Mouse (Mus musculus): ENCODE data around the gene Pinlyp.
A peak's percentile ranks its signal among the peaks of the same experiment; 100 is the strongest.

Gene Pinlyp

DNA sequence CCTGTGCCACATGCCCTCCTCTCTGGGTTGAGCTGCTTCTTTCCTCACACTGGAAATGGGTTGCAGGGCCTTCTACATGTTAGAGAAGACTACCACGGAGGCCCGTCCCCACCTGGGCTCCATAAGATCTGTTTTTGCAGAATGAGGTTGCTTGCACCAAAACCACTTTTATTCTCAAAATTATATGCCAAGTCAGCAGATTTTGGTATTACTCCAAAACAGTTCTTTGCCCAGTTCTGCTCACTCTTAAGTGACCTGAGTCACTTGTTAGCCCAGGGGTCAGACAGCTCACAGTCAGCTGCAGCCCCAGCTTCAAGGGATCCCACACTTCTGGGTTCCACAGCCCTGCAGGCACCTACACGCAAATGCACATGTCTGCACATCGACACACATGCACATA is 15.5 kb upstream of the Pinlyp start:
- no peak for DNase-seq

DNA sequence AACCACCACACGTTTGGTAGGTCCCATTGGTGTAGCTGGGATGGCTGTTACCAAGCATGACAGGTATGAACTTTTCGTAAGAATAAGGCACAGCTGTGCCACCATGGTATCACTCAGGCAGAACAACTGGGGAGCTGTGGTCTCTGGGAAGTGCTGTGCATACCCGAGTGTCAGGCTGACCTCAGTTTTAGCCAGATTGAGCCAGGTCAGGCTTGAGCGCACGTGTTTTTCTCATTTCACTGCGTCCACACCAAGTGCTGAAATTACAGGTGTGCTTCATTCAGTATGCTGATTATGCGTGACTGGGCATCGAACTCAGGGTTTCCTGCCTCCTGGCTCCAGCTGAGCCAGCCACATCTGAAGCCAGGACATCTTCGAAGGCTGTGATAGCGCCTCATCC is 9.9 kb upstream of the Pinlyp start:
- DNase-seq, result peak; percentile 28

DNA sequence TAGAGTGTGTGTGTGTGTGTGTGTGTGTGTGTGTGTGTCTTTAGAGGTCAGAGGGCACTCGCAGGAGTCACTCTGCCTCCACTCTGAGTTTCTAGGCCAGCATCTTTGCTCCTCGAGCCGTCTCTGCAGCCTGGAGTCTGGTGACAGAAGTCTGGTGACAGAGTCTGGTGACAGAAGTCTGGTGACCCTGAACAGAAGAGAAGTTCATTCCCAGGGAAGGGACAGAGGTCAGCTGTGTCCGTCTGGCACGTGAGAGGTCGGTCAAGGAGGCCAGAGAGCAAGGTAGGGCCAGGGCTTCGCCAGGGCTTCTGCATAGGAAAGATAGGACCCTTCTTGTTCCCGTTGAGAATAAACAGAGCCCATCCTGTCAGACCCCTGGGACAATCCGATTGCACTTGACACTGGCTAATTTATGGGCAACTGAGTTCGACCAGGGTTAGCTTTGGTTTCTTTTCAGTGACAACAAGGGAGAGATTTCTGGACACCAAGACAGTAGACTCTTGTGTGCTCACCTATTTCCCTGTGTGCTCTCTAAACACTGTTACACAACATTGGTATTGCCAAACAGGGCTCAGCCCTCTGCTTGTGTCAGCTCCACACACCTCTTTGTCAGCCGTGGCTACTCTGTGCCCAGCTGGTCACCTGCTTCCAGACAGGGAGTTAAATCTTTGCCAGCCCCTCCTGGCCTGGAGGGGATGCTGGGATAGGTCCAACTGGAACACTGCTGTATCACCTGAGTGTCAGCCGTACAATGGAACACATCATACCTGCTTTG is 6.3 kb upstream of the Pinlyp start:
- DNase-seq, result no peak

DNA sequence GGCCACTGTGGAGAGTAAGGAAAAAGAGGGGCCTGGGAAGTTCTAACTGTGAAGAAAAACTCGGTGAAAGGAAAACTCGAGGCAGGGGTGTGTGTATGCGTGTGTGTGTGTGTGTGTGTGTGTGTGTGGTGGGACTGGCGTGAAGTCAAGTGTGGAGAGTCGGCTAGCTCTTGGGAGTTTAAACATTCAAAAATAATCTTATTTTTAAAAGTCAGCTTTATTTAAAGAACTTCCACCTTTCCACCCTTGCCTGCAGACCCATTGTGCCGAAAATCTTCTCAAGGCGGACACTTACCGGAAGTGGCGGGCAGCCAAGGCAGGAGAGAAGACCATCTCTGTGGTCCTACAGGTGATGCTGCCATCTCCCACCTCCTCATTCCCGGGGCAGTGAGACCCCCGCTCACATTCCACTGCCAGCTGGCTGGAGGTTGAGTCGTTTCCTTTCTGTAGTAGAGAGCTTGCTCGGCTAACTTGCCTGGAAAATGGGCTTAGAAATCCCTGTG is 1.7 kb upstream of the Pinlyp start:
- DNase-seq, result peak; percentile 19

DNA sequence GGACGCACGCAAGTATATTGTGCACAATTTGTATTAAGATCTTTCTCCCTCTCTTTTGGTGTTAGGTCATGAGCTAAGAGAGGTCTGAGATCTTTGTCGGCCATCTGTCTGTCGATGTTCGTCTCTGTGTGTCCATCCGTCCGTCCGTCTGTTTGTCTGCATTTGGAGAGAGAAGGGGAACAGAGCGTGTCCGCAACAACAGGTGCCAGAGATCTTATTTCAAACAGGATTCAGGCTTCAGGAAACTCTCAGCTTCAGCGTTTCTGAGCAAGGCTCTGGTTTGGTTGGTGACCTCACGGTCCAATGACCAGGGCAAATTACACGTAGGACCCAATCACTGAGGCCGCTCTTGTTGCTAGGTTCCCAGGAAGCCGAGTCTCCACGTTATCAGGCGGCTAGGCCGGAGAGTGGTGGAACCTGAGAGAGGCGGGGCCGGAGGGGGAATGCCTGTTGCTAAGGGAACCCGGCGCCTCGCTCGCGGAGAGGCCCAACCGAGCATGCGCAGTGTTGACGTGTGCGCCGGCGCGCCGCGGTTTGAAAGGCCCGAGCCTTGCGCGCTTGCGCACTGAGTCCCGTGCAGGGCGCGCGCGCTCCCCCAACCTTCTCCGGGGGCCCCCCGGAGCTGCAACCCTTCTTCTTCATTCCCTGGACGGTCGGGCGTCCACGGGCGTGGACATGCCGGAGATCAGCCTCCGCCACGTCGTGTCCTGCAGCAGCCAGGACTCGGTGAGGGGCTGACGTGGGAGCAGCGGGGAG is 894 bp upstream of the Pinlyp start:
- peak; percentile 100 for DNase-seq

DNA sequence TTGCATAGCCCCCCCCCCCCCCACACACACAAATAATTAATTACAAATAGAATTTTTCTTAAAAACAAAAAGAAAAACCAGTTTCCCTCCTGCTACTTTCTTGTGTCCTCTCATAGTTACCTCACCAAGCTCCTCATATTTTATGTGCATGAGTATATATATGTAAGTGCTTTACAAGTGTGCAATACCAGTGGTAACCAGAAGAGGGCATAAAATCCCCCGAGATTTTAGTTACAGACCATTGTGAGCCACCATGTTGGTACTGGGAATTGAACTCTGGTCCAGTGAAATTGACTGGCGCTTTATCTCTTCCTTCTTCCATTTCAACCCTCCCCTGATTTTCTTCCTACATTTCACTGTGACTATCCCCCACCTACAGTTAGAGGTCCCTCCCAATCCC is 1.4 kb downstream of the Pinlyp start:
- DNase-seq, result no peak

DNA sequence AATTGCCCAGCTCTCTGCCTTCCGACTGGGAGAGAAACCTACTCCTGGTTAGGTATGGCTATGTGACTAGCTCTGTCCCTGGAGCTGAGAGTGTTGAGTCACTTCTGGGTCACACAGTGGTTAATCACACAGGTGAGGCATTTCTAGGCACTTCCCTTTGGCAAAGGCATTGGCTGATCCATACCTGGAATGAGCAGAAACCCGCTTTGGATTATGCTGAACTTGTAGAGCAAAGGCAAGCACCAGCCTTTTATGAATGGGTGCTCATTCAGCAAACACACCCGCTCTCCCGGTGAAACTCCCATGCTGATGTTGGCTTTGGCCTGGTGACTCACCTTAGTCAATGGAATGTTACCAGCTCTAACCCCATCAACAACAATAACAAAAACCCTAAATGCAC is 6.2 kb downstream of the Pinlyp start:
- DNase-seq, result no peak

DNA sequence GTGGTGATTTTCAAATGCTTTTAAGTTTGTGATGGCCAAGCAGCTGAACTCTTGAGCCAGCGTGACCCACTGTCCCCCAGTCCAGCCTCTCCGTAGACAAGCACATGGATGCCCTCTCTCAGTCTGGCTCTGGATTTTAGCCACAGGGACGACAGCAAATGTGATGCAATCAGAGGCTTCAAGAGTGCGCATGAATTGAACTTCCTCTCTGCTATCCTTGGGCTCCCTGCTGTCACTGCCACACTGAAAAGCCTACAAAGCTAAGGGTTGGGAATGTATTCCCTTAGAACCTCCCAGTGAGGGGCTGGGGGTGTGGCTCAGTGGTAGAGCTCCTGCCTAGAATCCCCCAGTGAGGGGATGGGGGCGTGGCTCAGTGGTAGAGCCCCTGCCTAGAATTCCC is 7.2 kb downstream of the Pinlyp start:
- DNase-seq, result no peak

DNA sequence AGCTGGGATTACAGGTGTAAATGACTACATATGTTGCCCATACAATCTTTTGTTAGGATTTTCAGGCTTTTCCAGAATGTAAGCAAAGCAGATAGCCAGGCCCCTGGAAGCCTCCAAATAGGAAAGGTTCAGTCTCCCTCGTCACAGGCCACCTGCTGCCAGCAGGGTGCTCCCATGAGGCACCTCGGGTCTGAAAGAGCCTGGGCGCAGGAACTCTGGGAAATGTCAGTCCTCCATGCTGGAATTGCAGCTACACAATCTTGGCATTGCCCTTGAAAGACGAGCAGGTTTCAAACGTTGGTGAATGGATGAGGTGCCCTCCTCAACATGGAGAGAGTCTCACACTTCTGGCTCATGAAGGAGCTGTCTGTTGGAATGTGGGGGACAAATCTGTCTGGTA is 7.8 kb downstream of the Pinlyp start:
- peak; percentile 61 for DNase-seq

DNA sequence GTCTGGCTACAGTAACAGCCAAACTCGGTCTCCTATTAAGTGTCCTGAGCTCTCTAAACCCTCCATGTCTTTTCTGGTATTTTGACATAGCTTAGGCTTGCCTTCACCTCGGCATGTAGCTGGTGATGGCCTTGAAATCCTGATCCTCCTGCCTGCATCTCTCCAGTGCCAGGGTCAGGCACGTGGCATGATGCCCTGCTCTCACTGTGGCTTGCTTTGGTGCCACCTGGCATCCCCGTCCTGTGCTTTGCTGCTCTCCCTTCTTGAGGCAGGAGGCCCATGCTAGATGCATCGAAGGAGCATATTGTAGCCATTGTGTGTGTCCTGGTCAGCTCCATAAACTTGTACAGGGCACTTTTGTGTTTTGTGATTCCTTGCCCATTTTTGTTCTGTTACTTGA is 8.3 kb downstream of the Pinlyp start:
- DNase-seq, result no peak

DNA sequence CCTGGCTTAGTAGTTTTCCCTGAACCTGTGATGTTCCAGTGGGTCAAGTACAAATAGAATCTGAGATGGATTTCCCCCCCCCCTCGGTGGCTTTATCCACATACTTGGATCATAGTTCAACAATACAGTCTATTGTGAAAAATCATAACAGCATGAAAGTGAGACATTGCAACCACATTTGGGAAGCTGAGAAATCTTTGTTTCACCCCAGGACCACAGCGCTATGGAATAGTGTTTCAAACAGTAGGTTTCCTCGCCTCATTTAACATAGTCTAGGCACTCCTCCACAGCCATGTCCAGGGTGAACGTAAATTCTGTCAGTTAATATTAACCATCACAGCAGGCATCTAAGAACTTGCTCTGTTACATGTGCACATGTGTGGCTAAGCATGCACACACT is 8.8 kb downstream of the Pinlyp start:
- no peak for DNase-seq

DNA sequence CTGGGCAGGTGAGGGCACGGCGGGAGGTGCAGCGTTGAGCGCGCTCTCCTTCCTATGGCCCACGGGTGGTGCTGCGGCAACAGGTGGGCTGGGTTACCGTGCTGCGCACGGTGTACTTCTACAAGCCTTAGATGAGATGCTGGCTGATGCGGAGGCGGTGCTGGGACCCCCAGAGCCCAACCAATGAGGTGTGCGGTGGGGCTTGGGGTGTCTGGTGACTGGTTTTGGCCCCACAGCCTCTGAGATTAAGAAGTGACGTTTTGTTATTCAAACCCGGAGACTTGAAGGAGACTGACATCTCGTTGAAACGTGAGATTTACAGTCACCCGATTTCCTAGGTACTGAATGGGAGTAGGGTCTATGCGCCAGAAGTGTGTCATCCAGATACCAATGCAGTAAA is 11.6 kb downstream of the Pinlyp start:
- DNase-seq, result no peak

DNA sequence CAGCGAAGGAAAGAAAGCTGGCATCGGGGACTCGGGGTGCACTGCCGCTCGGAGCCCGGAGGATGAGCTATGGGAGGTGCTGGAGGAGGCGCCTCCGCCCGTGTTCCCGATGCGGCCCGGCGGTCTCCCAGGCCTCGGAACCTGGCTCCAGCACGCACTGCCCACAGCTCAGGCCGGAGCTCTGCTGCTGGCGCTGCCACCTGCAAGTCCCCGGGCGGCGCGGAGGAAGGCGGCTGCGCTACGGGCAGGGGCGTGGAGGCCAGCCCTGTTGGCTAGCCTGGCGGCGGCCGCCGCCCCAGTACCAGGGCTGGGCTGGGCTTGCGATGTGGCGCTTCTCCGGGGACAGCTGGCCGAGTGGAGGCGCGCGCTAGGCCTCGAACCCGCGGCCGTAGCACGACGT is 12.1 kb downstream of the Pinlyp start:
- no peak for DNase-seq

DNA sequence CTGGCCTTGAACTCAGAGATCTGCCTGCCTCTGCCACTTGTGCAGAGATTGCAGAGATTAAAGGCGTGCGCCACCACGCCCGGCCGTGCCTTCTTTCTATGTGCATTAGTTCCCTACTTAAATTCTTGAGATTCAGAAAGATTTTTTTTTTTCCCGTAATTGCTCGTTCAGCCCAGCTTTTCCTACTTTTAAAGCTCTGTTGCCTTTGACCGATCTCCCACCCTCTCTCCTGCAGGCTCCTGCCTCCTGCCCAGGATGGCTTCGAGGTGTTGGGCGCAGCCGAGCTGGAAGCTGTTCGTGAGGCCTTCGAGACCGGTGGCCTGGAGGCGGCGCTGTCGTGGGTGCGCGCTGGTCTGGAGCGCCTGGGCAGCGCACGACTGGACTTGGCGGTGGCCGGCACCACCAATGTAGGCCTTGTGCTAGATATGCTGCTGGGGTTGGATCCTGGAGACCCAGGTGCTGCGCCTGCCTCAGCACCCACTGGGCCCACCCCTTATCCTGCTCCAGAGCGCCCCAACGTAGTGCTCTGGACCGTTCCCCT is 12.8 kb downstream of the Pinlyp start:
- no peak for DNase-seq

DNA sequence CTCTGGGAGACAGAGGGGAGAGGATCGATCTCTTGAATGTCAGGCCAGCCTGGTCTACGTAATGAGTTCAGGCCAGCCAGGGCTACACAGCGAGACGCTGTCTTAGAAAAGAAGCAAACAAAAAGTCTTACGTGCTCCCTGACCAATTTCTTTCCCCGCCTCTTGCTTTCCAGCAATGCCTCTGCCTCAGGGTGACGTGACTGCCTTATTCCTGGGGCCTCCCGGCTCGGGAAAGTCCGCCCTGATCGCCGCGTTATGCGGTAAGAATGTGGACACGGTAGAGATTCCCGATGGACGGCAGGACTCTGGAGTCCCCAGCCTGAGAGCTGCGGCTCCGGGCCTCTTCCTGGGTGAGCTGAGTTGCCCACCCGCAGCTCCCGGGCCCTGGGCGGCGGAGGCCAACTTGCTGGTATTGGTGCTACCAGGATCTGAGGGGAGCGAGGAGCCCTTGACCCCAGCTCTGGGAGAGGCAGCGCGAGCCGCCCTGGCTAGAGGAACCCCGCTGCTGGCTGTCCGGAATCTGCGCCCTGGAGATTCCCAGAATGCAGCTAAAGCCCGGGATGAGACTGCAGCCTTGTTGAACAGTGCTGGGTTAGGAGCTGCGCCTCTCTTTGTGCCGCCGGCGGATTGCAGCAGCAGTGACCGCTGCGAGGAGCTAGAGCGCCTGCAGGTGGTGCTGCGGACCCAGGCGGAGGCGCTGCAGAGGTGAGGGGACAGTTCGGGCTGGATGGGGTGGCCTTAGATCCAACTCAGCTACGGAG is 14.5 kb downstream of the Pinlyp start:
- peak; percentile 86 for DNase-seq

DNA sequence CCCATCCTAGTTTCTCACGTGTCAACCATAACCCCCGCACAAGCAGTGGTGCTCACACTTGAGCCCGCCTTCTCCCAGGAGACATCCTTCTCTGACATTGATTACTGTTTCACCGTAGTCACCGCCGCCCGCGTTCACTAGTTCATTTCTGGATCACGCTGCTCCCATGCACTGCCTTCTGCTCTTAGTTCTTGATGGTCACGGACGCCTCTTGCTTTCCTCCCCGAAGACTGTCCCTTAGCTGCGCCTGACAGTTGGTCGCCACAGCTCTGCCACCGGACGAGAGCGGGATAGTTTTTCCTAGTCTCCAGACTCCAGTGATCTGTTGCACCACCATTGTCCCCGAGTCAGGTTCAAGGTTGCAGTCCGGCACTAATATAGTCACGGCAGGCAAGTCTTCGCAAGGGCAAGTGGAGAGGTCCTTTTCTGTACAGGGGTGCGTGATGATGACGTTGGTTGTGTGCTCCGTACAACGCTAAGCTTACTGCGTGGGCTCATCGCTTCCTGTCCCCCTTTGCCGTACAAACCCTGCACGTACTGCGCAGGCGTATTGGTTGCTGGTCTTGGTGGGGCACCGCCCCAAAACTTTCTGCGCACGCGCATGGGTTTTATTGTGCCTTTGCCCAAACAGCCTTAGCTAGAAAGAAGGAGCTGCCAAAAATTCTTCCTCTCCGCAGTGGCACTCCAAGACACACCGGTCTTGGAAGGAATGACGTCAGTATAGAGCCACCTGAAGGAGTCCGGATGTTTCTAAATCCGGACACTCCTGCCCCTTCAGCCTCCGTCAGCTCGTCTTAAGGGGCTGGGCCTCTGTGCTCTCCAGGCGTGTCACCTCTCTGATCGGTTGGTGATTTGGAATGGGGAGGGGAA is 15.6 kb downstream of the Pinlyp start, which contains the start of gene Irgq:
TSS of gene Irgq (plus strand) at position 628 of the 870 bp plus-strand sequence.
- peak; percentile 99 for DNase-seq

DNA sequence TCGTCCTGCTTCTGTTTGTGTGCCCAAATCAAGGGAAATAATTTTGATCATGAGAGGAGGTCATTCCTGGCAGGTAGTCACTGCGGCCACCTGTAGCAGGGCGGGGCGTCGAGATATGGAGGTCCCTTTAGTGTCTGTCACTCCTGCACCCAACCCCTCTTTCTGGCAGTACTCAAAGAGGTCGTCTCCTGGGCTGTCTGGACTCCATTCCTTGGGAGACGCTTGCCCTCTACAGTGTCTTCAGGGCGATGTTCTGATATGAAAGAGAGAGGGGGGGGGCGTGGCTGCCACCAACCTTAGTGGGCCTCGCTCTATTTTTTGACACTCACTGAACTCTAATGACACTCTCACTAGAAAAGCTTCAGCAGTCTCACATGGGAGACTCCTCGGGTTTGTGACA is 16.3 kb downstream of the Pinlyp start:
- DNase-seq, result peak; percentile 38

DNA sequence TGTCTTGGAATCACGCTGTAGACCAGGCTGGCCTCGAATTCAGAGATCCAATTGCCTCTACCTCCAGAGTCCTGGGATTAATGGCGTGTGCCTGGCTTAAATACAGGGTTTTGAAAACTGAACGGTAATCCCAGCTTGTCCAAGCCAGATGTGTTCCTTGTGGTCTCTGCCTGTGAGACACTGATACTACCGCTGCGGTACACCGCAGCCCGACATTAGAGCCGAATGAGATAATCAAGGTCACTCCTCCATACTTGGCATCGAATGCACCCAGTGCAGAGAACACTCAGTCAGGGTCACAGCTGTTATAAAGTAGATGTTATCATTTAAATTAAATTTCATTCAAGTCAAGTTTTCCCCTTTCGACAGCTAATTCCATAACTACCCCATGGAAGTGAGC is 17.1 kb downstream of the Pinlyp start:
- DNase-seq, result no peak

DNA sequence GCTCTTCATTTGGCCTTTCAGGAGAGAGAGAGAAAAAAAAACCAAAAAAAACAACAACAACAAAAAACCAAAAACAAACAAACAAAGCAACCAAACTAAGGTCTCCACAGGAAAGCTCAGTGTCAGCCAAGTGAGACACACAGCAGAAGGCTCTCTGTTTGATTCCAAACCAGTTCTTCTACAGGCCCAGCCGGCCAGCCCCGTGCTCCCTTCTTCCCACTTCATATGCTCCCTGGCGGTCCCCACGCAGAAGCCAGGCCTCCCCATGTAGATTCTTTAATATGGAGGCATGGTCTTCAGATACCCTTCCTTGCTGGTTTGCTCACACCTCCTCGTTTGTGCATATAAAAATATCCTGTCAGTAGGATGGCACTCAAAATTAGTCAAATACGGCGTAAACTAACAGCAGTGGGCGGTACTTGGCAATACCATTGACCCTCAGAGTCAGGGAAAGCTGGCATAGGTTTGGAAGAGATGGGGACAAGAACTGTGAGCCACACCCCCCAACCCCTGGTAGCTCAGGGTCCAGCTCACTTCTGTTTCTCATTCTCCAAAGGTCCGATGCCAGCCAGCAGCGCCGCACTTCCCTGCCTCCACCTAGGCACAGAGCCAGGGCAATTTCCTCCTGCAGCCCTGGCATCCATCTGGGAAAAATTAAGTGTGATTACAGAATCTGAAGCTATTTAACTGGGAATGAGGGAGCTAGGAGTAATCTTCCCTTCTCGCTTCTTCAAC is 20.1 kb downstream of the Pinlyp start:
- DNase-seq, result no peak

DNA sequence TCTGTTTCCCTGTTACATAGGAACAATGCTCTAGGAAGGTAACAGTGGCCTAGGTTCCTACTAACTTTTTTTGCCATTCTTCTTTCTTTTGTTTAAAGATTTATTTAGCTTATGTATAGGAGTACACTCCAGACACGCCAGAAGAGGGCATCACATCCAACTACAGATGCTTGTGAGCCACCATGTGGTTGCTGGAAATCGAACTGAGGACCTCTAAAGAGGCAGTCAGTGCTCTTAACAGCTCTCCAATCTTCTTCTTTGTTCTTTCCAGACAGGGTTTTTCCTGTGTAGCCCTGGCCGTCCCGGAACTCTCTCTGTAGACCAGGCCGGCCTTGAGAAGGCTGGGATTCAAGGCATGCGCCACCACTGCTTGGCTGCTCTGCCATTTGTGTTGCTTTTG is 20.9 kb downstream of the Pinlyp start:
- no peak for DNase-seq

DNA sequence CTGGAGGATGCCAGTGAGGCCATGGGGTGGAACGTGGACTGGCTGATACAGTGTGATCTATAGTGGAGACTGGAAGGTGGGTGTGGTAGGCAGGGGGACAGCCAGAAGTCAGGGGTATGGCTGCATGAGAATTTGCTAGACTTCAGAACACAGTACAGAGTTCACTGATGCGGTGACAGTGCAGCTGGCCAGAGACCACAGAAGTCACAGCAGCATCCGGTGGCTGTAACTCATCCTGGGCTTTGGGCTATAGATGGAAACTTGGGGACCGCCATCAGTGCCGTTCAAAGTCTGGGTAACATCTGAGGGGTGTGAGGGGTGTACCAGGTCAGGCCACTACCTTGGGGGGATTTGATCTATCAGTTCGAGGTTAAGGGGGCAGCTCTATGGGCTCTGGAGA is 22.2 kb downstream of the Pinlyp start:
- DNase-seq, result no peak
